18 mouse cellular contexts compared by ENCODE assay signal in the genomic region with DNA sequence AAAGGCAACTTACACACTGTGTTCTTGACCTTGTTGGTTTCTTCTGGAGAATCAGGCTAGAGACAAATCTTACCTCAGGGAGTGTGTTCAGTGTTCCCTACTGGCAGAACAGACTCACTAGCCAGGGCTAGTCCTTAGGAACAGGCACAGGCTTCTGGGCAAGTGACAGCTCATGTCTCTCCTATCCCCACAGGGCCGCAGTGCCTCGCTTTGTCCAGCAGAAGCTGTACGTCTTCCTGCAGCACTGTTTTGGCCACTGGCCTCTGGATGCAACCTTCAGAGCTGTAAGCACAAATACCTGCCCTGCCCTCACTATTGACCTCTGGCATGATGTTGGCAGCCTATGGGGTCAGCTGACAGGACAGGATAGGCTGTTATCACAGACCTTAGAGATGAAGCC. TPM values are rescaled to one million over a fixed set of nuclear protein-coding genes. Genes with fewer than 3 reads are reported as not detected.
A peak's percentile ranks its signal among the peaks of the same experiment; 100 is the strongest.
DNase-seq lines count a peak whose midpoint lies in the region; ATAC-seq and TF ChIP-seq lines count a peak whose summit lies in the region.
"Had no signal": no experiment of that assay in that cellular context is flagged by ENCODE, and none has a peak within 500 bp of the region (broad histone marks: within the 10 kb centered on the region; RNA-seq: fewer than 3 reads in every experiment).

No protein-coding gene starts in this region.

- peaks cover 8 to 19% of the 10 kb centered on the region in 2 experiments for H3K36me3 ChIP-seq in MEL (ENCODE audit: control insufficient read depth in 1 of 2, insufficient read depth in 2 of 2, low read length in 2 of 2)
- H3K36me3 ChIP-seq in liver, embryonic 16.5 days (ENCODE audit: control insufficient read depth, insufficient read depth) = peaks cover 44% of the 10 kb centered on the region

- no peak for TF ChIP-seq EP300 in MEL (IDR thresholded peaks at IDR 0.05; ENCODE audit: low read depth in 1 of 2, low read length in 2 of 2)

- TF ChIP-seq POLR2A in MEL (IDR thresholded peaks at IDR 0.05; ENCODE audit: control insufficient read depth in 1 of 2, insufficient read depth in 1 of 2, low read depth in 1 of 2, low read length in 2 of 2, poor library complexity in 1 of 2) = no peak
- no peak for TF ChIP-seq POLR2A in bone marrow, adult 2 months (IDR thresholded peaks at IDR 0.05; ENCODE audit: borderline replicate concordance, control insufficient read depth, low read depth, low read length)

- H3K9ac ChIP-seq in MEL (ENCODE audit: control insufficient read depth, low read depth, low read length, poor library complexity, severe bottlenecking) = no peak overlapping the region
- no peak overlapping the region for H3K9ac ChIP-seq in liver, embryonic 16.5 days (ENCODE audit: low read depth, low read length)
- H3K9ac ChIP-seq: embryonic facial prominence, embryonic 12.5 days; forebrain, embryonic 12.5 days; forebrain, postnatal 0 days; heart, embryonic 12.5 days; hindbrain, embryonic 14.5 days; intestine, embryonic 15.5 days had no signal

- H3K27me3 ChIP-seq in MEL (ENCODE audit: control insufficient read depth in 1 of 2, insufficient read depth in 2 of 2, low read length in 2 of 2) = no peaks in the 10 kb centered on the region
- H3K27me3 ChIP-seq in liver, embryonic 16.5 days (ENCODE audit: control insufficient read depth, insufficient read depth, low read depth, low read length) = no peaks in the 10 kb centered on the region
- H3K27me3 ChIP-seq: embryonic facial prominence, embryonic 12.5 days; forebrain, embryonic 12.5 days; heart, embryonic 12.5 days; intestine, embryonic 15.5 days had no signal

- H3K4me1 ChIP-seq in MEL (ENCODE audit: control insufficient read depth in 1 of 2, insufficient read depth in 2 of 2, low read length in 2 of 2) = peaks cover 7 to 23% of the 10 kb centered on the region in 2 experiments
- H3K4me1 ChIP-seq in bone marrow, adult 2 months (ENCODE audit: control insufficient read depth, insufficient read depth, low read length) = peaks cover 6% of the 10 kb centered on the region
- peaks cover 40% of the 10 kb centered on the region for H3K4me1 ChIP-seq in liver, embryonic 16.5 days (ENCODE audit: control insufficient read depth, low read depth, low read length)
- H3K4me1 ChIP-seq: embryonic facial prominence, embryonic 12.5 days; forebrain, embryonic 12.5 days; hindbrain, embryonic 10.5 days; intestine, embryonic 15.5 days had no signal

- no peak overlapping the region for H3K4me2 ChIP-seq in liver, embryonic 16.5 days (ENCODE audit: low read depth, low read length)
- H3K4me2 ChIP-seq: embryonic facial prominence, embryonic 12.5 days; forebrain, embryonic 12.5 days; heart, embryonic 12.5 days; hindbrain, embryonic 14.5 days; intestine, embryonic 15.5 days had no signal

- H3K27ac ChIP-seq in MEL (ENCODE audit: control insufficient read depth, low read depth, low read length) = peak overlapping the region; percentile 6
- peak overlapping the region; percentile 57; the same call in 1 of the 2 replicates for H3K27ac ChIP-seq in bone marrow, adult 2 months (ENCODE audit: control insufficient read depth, insufficient read depth, low read depth, low read length, poor library complexity)
- H3K27ac ChIP-seq in liver, embryonic 16.5 days (ENCODE audit: low read length) = peak overlapping the region; percentile 95; the same call in 1 of the 2 replicates
- H3K27ac ChIP-seq: embryonic facial prominence, embryonic 12.5 days; forebrain, embryonic 12.5 days; hindbrain, embryonic 10.5 days; hindbrain, embryonic 14.5 days; intestine, embryonic 15.5 days had no signal

- TF ChIP-seq CTCF in MEL (IDR thresholded peaks at IDR 0.05 in 2 of 3, conservative IDR thresholded peaks at IDR 0.05 in 1 of 3; ENCODE audit: control insufficient read depth in 1 of 3, insufficient read depth in 1 of 3, low read depth in 2 of 3, low read length in 3 of 3, poor library complexity in 1 of 3, severe bottlenecking in 1 of 3) = no peak
- TF ChIP-seq CTCF in bone marrow, adult 2 months (IDR thresholded peaks at IDR 0.05; ENCODE audit: control insufficient read depth, insufficient read depth, low read length) = no peak

- peak; percentile 40 for DNase-seq in cerebellum, adult 9-11 months
- no peak for DNase-seq in cerebellum, postnatal 4 days (ENCODE audit: low spot score in 2 of 2)
- no peak for DNase-seq in MEL (ENCODE audit: low read depth, low spot score)
- no peak for DNase-seq in layer of hippocampus, postnatal 25 days (ENCODE audit: extremely low spot score in 1 of 2, low spot score in 1 of 2)
- DNase-seq in kidney, adult 8-10 months = no peak
- DNase-seq: adrenal gland, postnatal 10 days; cerebellum, postnatal 10 days; forebrain, postnatal 0 days; gastrocnemius, postnatal 25 days had no signal

- ATAC-seq in liver, embryonic 16.5 days (ENCODE audit: low read depth) = no peak
- ATAC-seq: forebrain, postnatal 0 days had no signal

- H3K79me2 ChIP-seq in MEL (ENCODE audit: control insufficient read depth, insufficient read depth, low read length, poor library complexity) = no peaks in the 10 kb centered on the region

- no peaks in the 10 kb centered on the region for H3K9me3 ChIP-seq in MEL (replicated peaks; ENCODE audit: insufficient read depth, low read length)
- no peaks in the 10 kb centered on the region for H3K9me3 ChIP-seq in liver, embryonic 16.5 days (replicated peaks; ENCODE audit: control insufficient read depth, low read length)
- H3K9me3 ChIP-seq: embryonic facial prominence, embryonic 12.5 days; forebrain, embryonic 12.5 days; heart, embryonic 12.5 days; hindbrain, embryonic 10.5 days; intestine, embryonic 15.5 days had no signal

- WGBS in bone marrow, adult 2 months = 92% methylated on average over 3 of the region's 3 CpGs
- 85% methylated on average over 3 of the region's 3 CpGs for WGBS in liver, embryonic 16.5 days (ENCODE audit: insufficient replicate concordance)

- no peak overlapping the region for H3K4me3 ChIP-seq in MEL (ENCODE audit: control insufficient read depth in 1 of 2, insufficient read depth in 1 of 2, low read depth in 2 of 2, low read length in 2 of 2)
- no peak overlapping the region for H3K4me3 ChIP-seq in bone marrow, adult 2 months (replicated peaks; ENCODE audit: control insufficient read depth, low read depth, low read length)
- H3K4me3 ChIP-seq in liver, embryonic 16.5 days (ENCODE audit: low read depth, low read length) = no peak overlapping the region
- H3K4me3 ChIP-seq: embryonic facial prominence, embryonic 12.5 days; forebrain, embryonic 12.5 days; heart, embryonic 12.5 days; hindbrain, embryonic 10.5 days; intestine, embryonic 15.5 days had no signal

- no peak for TF ChIP-seq RAD21 in MEL (IDR thresholded peaks at IDR 0.05; ENCODE audit: low read depth, low read length)

TF ChIP-seq in MEL, 35 proteins besides CTCF, POLR2A, EP300 and RAD21:
- TF ChIP-seq MAZ (IDR thresholded peaks at IDR 0.05; ENCODE audit: low read depth, low read length) = no peak
- TF ChIP-seq E2F4 (IDR thresholded peaks at IDR 0.05; ENCODE audit: borderline replicate concordance, low read depth, low read length) = no peak
- TF ChIP-seq ZMIZ1 (IDR thresholded peaks at IDR 0.05; ENCODE audit: low read depth, low read length) = no peak
- no peak for TF ChIP-seq UBTF (IDR thresholded peaks at IDR 0.05; ENCODE audit: borderline replicate concordance, insufficient read depth, low read depth, low read length)
- no peak for TF ChIP-seq SIN3A (IDR thresholded peaks at IDR 0.05; ENCODE audit: low read length)
- TF ChIP-seq MYC (IDR thresholded peaks at IDR 0.05; ENCODE audit: low read depth, low read length) = no peak
- TF ChIP-seq GABPA (IDR thresholded peaks at IDR 0.05; ENCODE audit: low read depth, low read length) = no peak
- no peak for TF ChIP-seq CHD2 (IDR thresholded peaks at IDR 0.05; ENCODE audit: low read length)
- no peak for TF ChIP-seq RCOR1 (IDR thresholded peaks at IDR 0.05; ENCODE audit: low read depth, low read length)
- no peak for TF ChIP-seq ETS1 (IDR thresholded peaks at IDR 0.05; ENCODE audit: low read depth, low read length)
- no peak for TF ChIP-seq NELFE (IDR thresholded peaks at IDR 0.05; ENCODE audit: low read depth, low read length)
TF ChIP-seq in MEL: peak in this region for 0.

RNA-seq across cellular contexts. Expression of a gene that starts 7.2 kb away (rescaled TPM):
- 1.7 and 1.9 TPM in 2 replicates for total RNA-seq in MEL (2012; rRNA removed)
- polyA plus RNA-seq in MEL (2012; ENCODE audit: insufficient read depth in 1 of 2, insufficient read length in 2 of 2, low read depth in 1 of 2, low replicate concordance in 2 of 2, missing spikeins in 1 of 2) = 1 to 10 TPM in 1 of 2 experiments, not detected in 1; 4.6 TPM
- polyA plus RNA-seq in bone marrow, adult 2 months (2011; ENCODE audit: insufficient read depth, insufficient read length, low replicate concordance, missing spikeins) = 2.4 and 9.9 TPM in 2 replicates
- polyA plus RNA-seq in liver, embryonic 16.5 days (2015; fragmentation: Nextera tagmentation; extraction: Ambion mirVana) = 2.2 and 2.5 TPM in 2 replicates
- 10 to 100 TPM; 38.7 to 39.3 TPM for total RNA-seq in layer of hippocampus, postnatal 25 days (2021)
- total RNA-seq: granulocyte monocyte progenitor cell, adult 5-6 weeks had no signal

RNA-seq across cellular contexts. Expression of a gene that starts 19.9 kb away (rescaled TPM):
- total RNA-seq in MEL (2012; rRNA removed) = 47.6 and 51.0 TPM in 2 replicates
- polyA plus RNA-seq in MEL (2012; ENCODE audit: insufficient read depth in 1 of 2, insufficient read length in 2 of 2, low read depth in 1 of 2, low replicate concordance in 2 of 2, missing spikeins in 1 of 2) = 100 to 1,000 TPM in 1 of 2 experiments, 10 to 100 TPM in 1; 94.3 to 609 TPM
- 17.1 and 24.9 TPM in 2 replicates for polyA plus RNA-seq in bone marrow, adult 2 months (2011; ENCODE audit: insufficient read depth, insufficient read length, low replicate concordance, missing spikeins)
- polyA plus RNA-seq in liver, embryonic 16.5 days (2015; fragmentation: Nextera tagmentation; extraction: Ambion mirVana) = 13.6 and 15.1 TPM in 2 replicates
- 10 to 100 TPM; 40.8 to 58.6 TPM for total RNA-seq in layer of hippocampus, postnatal 25 days (2021)

RNA-seq across cellular contexts. Expression of a gene that starts 56.1 kb away (rescaled TPM):
- 15.4 and 23.1 TPM in 2 replicates for total RNA-seq in MEL (2012; rRNA removed)
- 10 to 100 TPM in 1 of 2 experiments, not detected in 1; 23.6 TPM for polyA plus RNA-seq in MEL (2012; ENCODE audit: insufficient read depth in 1 of 2, insufficient read length in 2 of 2, low read depth in 1 of 2, low replicate concordance in 2 of 2, missing spikeins in 1 of 2)
- polyA plus RNA-seq in bone marrow, adult 2 months (2011; ENCODE audit: insufficient read depth, insufficient read length, low replicate concordance, missing spikeins) = 4.5 and 4.6 TPM in 2 replicates
- polyA plus RNA-seq in liver, embryonic 16.5 days (2015; fragmentation: Nextera tagmentation; extraction: Ambion mirVana) = 2.9 and 3.5 TPM in 2 replicates
- total RNA-seq in layer of hippocampus, postnatal 25 days (2021) = 100 to 1,000 TPM in 1 of 2 experiments, 10 to 100 TPM in 1; 88.1 to 103 TPM

Comparison
In these comparisons a context has a peak if more than half of its experiments do, and no peak if none do; other contexts are left out.
1. H3K27ac ChIP-seq: peak in every context shown above with its lines; median percentile 95 in liver, embryonic 16.5 days; 57 in bone marrow, adult 2 months; 6 in MEL.